Mouse (Mus musculus): ENCODE measurements at regions not wholly inside any gene's neighbourhood (a gene's known extent, or its start where the extent isn't known, plus 50 kb on each side); places are given as distances from the start of the nearest gene placed in this dataset.

DNA sequence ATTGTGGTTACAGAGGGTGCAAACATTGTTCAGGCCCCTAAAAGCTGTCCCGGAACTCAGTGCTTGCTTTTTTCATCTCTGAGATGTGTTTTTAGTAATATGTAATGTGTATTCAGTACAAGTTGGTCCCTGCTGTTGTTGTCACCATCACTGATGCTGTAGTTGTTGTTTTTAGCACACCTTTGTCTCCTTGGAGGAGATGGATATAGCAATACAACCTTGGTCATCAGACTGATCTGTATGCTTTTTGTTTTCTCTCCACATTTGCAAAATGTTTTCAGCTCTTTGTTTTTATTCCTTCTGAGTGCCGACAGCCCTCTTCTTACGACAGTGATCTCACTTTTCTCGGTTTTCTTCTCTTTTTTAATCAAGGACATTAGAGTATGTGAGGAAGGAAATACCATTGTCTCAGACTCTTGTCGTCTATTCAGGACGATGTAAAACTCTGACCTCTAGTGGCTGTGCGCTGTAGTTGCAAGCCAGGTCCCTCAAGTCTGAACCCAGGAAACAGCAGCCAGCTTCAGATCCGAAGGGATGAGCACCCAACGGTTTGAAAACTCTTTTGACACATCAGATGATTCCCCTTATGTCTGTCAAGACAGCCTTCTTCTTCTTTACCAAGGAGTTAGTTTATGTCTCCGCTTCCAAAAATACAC lies 209.1 kb upstream of the Ttc29 start:
- no peaks in the 10 kb centered on the region for H3K4me1 ChIP-seq (ENCODE audit: control insufficient read depth, insufficient read depth, insufficient read length, low read length)
- no peak overlapping the region for H3K27ac ChIP-seq (ENCODE audit: insufficient read depth, low read depth, low read length)
- H3K4me3 ChIP-seq (ENCODE audit: low read depth, low read length): no peak overlapping the region
- H3K36me3 ChIP-seq (ENCODE audit: control insufficient read depth, insufficient read depth, low read length): no peaks in the 10 kb centered on the region
- H3K27me3 ChIP-seq (ENCODE audit: control insufficient read depth, insufficient read depth, low read length): no peaks in the 10 kb centered on the region
- no peak for TF ChIP-seq POLR2A (IDR thresholded peaks at IDR 0.05; ENCODE audit: low read depth, low read length)
- TF ChIP-seq CTCF (IDR thresholded peaks at IDR 0.05; ENCODE audit: extremely low read depth, insufficient read length, insufficient replicate concordance, low read depth, low read length): peak; percentile 73; the same call in 1 of the 2 replicates
- 11% methylated on average over 10 of the region's 10 CpGs for WGBS

DNA sequence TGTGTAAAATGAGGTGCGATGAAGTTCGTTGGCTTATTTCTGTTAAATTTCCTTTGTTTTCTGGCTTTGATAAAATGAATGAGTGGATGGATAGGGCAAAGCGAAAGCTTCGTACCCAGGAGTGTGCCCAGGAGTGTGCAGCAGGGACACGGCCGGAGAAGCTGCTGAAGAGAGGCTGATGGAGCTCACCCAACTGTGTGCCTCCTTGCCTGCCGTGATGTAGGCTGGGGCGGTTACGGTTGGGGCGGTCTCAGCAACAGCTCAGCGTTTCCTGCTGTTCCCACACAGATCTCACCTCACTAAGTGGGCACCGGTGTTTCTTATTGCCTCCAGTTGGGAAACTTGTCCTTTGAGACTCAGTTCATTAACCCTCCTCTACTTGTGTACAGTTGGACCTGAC lies 208.2 kb upstream of the Ttc29 start:
- no peaks in the 10 kb centered on the region for H3K4me1 ChIP-seq (ENCODE audit: control insufficient read depth, insufficient read depth, insufficient read length, low read length)
- WGBS: 81% methylated on average over 12 of the region's 12 CpGs
- TF ChIP-seq CTCF (IDR thresholded peaks at IDR 0.05; ENCODE audit: extremely low read depth, insufficient read length, insufficient replicate concordance, low read depth, low read length) (no peak), POLR2A (IDR thresholded peaks at IDR 0.05; ENCODE audit: low read depth, low read length) (no peak)
- no peaks in the 10 kb centered on the region for H3K27me3 ChIP-seq (ENCODE audit: control insufficient read depth, insufficient read depth, low read length)
- no peaks in the 10 kb centered on the region for H3K36me3 ChIP-seq (ENCODE audit: control insufficient read depth, insufficient read depth, low read length)
- H3K4me3 ChIP-seq (ENCODE audit: low read depth, low read length): no peak overlapping the region
- H3K27ac ChIP-seq (ENCODE audit: insufficient read depth, low read depth, low read length): no peak overlapping the region

DNA sequence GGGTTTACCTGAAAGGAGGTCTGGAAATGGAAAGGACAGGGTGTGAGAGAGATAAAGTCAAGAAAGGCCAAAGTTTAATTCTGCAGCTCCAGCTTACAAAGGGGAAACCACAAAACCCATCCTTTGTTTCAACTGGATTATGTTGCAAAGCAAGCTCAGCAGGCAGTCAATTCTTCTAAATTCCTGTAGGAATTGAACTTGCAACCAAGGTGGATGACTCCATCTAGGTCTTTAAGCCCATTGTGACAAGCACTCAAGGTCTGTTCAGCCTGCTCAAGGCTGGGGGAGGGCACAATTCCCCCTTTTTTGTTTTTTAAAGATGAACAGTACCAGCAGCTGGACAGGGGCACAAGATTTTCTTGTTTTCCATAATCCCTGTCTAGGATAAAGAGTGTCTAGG lies 200.0 kb upstream of the Ttc29 start:
- TF ChIP-seq POLR2A (IDR thresholded peaks at IDR 0.05; ENCODE audit: low read depth, low read length) (no peak), CTCF (IDR thresholded peaks at IDR 0.05; ENCODE audit: extremely low read depth, insufficient read length, insufficient replicate concordance, low read depth, low read length) (no peak)
- Histone ChIP-seq H3K36me3 (ENCODE audit: control insufficient read depth, insufficient read depth, low read length) (no peaks in the 10 kb centered on the region), H3K27me3 (ENCODE audit: control insufficient read depth, insufficient read depth, low read length) (no peaks in the 10 kb centered on the region), H3K4me3 (ENCODE audit: low read depth, low read length) (no peak overlapping the region), H3K4me1 (ENCODE audit: control insufficient read depth, insufficient read depth, insufficient read length, low read length) (no peaks in the 10 kb centered on the region), H3K27ac (ENCODE audit: insufficient read depth, low read depth, low read length) (no peak overlapping the region)

DNA sequence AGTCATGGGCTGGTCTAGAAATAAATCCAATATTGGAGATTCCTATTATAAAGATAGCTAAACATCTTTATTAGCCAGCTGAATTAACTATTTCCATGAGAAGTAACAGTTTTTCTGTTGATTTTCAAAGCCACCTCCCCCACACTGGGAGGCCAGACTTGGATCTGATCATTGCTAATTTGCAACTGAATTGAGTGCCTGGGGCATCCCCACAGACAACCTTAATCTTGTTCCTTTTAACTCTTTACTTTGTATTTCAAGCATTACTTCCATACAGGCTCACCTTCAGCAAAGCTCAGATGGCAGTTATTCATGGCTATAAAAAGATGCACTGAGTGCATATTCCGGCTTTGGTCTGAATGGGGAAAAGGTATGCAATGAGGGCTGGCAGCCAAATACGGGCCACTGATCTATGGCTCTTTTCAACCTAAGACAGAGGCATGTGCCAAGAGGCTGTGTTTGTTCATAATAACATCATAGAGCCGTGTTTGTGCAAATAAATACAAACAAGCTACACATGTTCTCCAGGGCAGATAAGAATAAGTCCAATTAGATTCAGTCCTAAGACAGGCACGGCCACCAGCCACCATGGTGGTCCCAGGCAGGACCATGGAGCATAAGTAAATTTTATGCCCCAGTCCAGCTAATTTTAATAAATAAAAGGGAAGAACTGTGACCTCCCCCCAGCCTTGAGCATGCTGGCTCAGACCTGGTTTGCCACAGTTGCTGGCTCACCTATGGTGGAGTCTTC lies 194.5 kb upstream of the Ttc29 start:
- H3K27ac ChIP-seq (ENCODE audit: insufficient read depth, low read depth, low read length): no peak overlapping the region
- WGBS: 67% methylated on average over 4 of the region's 4 CpGs
- no peaks in the 10 kb centered on the region for H3K4me1 ChIP-seq (ENCODE audit: control insufficient read depth, insufficient read depth, insufficient read length, low read length)
- TF ChIP-seq CTCF (IDR thresholded peaks at IDR 0.05; ENCODE audit: extremely low read depth, insufficient read length, insufficient replicate concordance, low read depth, low read length): no peak
- no peak for TF ChIP-seq POLR2A (IDR thresholded peaks at IDR 0.05; ENCODE audit: low read depth, low read length)
- no peaks in the 10 kb centered on the region for H3K27me3 ChIP-seq (ENCODE audit: control insufficient read depth, insufficient read depth, low read length)
- no peak overlapping the region for H3K4me3 ChIP-seq (ENCODE audit: low read depth, low read length)
- H3K36me3 ChIP-seq (ENCODE audit: control insufficient read depth, insufficient read depth, low read length): no peaks in the 10 kb centered on the region

DNA sequence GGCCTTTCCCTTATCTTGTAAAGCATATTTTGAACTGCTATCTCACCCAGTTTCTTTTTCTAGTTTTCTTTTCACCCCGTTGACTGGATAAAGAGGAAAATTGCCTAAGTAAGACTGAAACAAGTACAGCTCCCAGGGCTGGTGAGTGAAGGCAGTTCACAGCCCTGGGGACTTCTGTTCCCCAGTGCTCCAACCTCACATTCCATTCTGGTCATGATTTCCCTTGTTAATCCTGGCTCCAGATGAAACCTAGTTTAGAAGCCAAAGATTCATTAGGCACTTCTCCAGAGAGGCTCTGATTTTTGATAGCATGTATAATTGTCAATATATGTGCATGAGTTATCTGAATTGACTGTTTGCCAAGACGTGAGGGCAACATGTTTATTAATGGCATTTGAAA lies 191.6 kb upstream of the Ttc29 start:
- Histone ChIP-seq H3K36me3 (ENCODE audit: control insufficient read depth, insufficient read depth, low read length) (no peaks in the 10 kb centered on the region), H3K4me1 (ENCODE audit: control insufficient read depth, insufficient read depth, insufficient read length, low read length) (no peaks in the 10 kb centered on the region), H3K27ac (ENCODE audit: insufficient read depth, low read depth, low read length) (no peak overlapping the region), H3K4me3 (ENCODE audit: low read depth, low read length) (no peak overlapping the region), H3K27me3 (ENCODE audit: control insufficient read depth, insufficient read depth, low read length) (no peaks in the 10 kb centered on the region)
- WGBS: 27% methylated on average over 2 of the region's 2 CpGs
- TF ChIP-seq POLR2A (IDR thresholded peaks at IDR 0.05; ENCODE audit: low read depth, low read length) (no peak), CTCF (IDR thresholded peaks at IDR 0.05; ENCODE audit: extremely low read depth, insufficient read length, insufficient replicate concordance, low read depth, low read length) (no peak)

DNA sequence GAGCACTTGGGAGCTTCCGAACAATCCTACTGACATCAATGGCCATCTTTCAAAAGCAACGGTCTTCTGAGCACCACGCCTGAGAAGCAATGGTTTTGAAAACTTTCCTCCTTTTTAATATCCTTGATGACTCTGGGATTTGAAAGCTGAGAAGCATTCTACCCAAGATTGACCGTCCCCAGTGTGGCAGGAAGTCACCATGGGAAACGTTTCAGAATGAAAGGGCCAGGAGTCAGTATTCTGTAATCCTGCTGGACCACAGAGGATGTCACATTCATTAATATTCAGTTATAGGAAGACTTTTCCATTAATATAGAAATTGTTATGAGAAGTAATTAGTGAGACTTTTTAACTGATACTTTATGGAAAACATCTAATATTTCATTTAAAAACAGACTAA lies 190.1 kb upstream of the Ttc29 start:
- TF ChIP-seq CTCF (IDR thresholded peaks at IDR 0.05; ENCODE audit: extremely low read depth, insufficient read length, insufficient replicate concordance, low read depth, low read length) (no peak), POLR2A (IDR thresholded peaks at IDR 0.05; ENCODE audit: low read depth, low read length) (no peak)
- peak overlapping the region; percentile 29; the same call in 1 of the 2 replicates for H3K27ac ChIP-seq (ENCODE audit: insufficient read depth, low read depth, low read length)
- no peak overlapping the region for H3K4me3 ChIP-seq (ENCODE audit: low read depth, low read length)

DNA sequence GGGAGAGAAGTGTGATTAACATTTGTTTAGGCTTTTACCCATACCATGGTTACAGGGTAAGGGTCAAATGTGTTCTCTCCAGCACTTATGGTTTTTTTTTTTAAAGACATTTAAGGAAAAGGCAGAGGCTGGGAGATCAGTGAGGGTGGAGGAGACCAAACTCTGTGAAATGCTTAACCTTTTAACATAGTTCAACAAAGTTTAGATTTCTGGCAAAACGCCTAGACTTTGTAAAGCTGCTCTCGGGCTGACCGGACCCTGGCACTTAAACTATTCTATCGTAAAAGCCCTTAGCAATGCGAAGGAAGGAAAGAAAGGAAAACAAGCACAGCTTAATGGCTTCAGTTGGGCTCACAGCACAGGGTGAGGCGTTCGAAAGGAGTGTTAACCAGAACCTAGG lies 189.6 kb upstream of the Ttc29 start:
- no peak overlapping the region for H3K27ac ChIP-seq (ENCODE audit: insufficient read depth, low read depth, low read length)
- no peaks in the 10 kb centered on the region for H3K27me3 ChIP-seq (ENCODE audit: control insufficient read depth, insufficient read depth, low read length)
- TF ChIP-seq POLR2A (IDR thresholded peaks at IDR 0.05; ENCODE audit: low read depth, low read length) (no peak), CTCF (IDR thresholded peaks at IDR 0.05; ENCODE audit: extremely low read depth, insufficient read length, insufficient replicate concordance, low read depth, low read length) (no peak)
- 6% methylated on average over 7 of the region's 7 CpGs for WGBS
- H3K36me3 ChIP-seq (ENCODE audit: control insufficient read depth, insufficient read depth, low read length): no peaks in the 10 kb centered on the region
- H3K4me3 ChIP-seq (ENCODE audit: low read depth, low read length): no peak overlapping the region
- H3K4me1 ChIP-seq (ENCODE audit: control insufficient read depth, insufficient read depth, insufficient read length, low read length): no peaks in the 10 kb centered on the region

More for the DNA sequence above, 190.1 kb upstream of the Ttc29 start:
- H3K27me3 ChIP-seq (ENCODE audit: control insufficient read depth, insufficient read depth, low read length): no peaks in the 10 kb centered on the region
- H3K36me3 ChIP-seq (ENCODE audit: control insufficient read depth, insufficient read depth, low read length): no peaks in the 10 kb centered on the region
- 66% methylated on average over 5 of the region's 5 CpGs for WGBS
- H3K4me1 ChIP-seq (ENCODE audit: control insufficient read depth, insufficient read depth, insufficient read length, low read length): no peaks in the 10 kb centered on the region

All from small intestine, adult 2 months (tissue).